Mouse (Mus musculus) retina, adult 2 months (tissue): Measurements from ENCODE around the gene Mrpl21.
A peak's percentile ranks its signal among the peaks of the same experiment; 100 is the strongest.

Experiments used
- DNase-seq: peaks from one replicate; pipeline ENCODE4 v3.0.0-alpha.2; 2012; ENCODE audit warnings: low read depth, low spot score

Mrpl21 gene

GRCm38 (mm10) chr19:3297034-3297433, 14.3 kb downstream of the Mrpl21 start:
- DNase-seq = no peak

- no peak for DNase-seq
Observed at GRCm38 (mm10) chr19:3297775-3298174, 15.1 kb downstream of the Mrpl21 start.

- no peak for DNase-seq
Observed at GRCm38 (mm10) chr19:3304017-3304416, 21.3 kb downstream of the Mrpl21 start.

GRCm38 (mm10) chr19:3307175-3307949, 24.7 kb downstream of the Mrpl21 start:
- no peak for DNase-seq

- DNase-seq = no peak
Observed at GRCm38 (mm10) chr19:3319341-3319740, 36.6 kb downstream of the Mrpl21 start.

GRCm38 (mm10) chr19:3320086-3320485, 37.4 kb downstream of the Mrpl21 start:
- no peak for DNase-seq

GRCm38 (mm10) chr19:3320801-3321200, 38.1 kb downstream of the Mrpl21 start:
- no peak for DNase-seq

GRCm38 (mm10) chr19:3321617-3322016, 38.9 kb downstream of the Mrpl21 start:
- DNase-seq = no peak

- DNase-seq = no peak
Observed at GRCm38 (mm10) chr19:3322261-3322969, 39.7 kb downstream of the Mrpl21 start, which contains the start of gene Cpt1a. Gene Cpt1a, plus strand, starts transcription at chr19:3322334.

- DNase-seq = no peak
Observed at GRCm38 (mm10) chr19:3323201-3323621, 40.5 kb downstream of the Mrpl21 start.

- no peak for DNase-seq
Observed at GRCm38 (mm10) chr19:3323753-3324270, 41.1 kb downstream of the Mrpl21 start.

- no peak for DNase-seq
Observed at GRCm38 (mm10) chr19:3324271-3324811, 41.6 kb downstream of the Mrpl21 start.

- peak; percentile 88 for DNase-seq
Observed at GRCm38 (mm10) chr19:3324931-3325711, 42.4 kb downstream of the Mrpl21 start.

- no peak for DNase-seq
Observed at GRCm38 (mm10) chr19:3325771-3326478, 43.2 kb downstream of the Mrpl21 start.

- no peak for DNase-seq
Observed at GRCm38 (mm10) chr19:3326479-3327047, 43.9 kb downstream of the Mrpl21 start.

GRCm38 (mm10) chr19:3333247-3333646, 50.5 kb downstream of the Mrpl21 start:
- DNase-seq = no peak

GRCm38 (mm10) chr19:3333694-3334515, 51.2 kb downstream of the Mrpl21 start:
- DNase-seq = no peak

- no peak for DNase-seq
Observed at GRCm38 (mm10) chr19:3334550-3334949, 51.8 kb downstream of the Mrpl21 start.

- DNase-seq = no peak
Observed at GRCm38 (mm10) chr19:3335917-3336316, 53.2 kb downstream of the Mrpl21 start.
